Mouse (Mus musculus) kidney, adult 8-10 months (tissue): ENCODE measurements at regions not wholly inside any gene's neighbourhood (a gene's known extent, or its start where the extent isn't known, plus 50 kb on each side); places are given as distances from the start of the nearest gene placed in this dataset.

Experiments
- DNase-seq, 2 experiments: peaks; one replicate each; pipeline ENCODE4 v3.0.0; 2022

- no peak for DNase-seq
Observed at GRCm38 (mm10) chr4:152622022-152622777, 144.5 kb upstream of the Kcnab2 start.

DNA sequence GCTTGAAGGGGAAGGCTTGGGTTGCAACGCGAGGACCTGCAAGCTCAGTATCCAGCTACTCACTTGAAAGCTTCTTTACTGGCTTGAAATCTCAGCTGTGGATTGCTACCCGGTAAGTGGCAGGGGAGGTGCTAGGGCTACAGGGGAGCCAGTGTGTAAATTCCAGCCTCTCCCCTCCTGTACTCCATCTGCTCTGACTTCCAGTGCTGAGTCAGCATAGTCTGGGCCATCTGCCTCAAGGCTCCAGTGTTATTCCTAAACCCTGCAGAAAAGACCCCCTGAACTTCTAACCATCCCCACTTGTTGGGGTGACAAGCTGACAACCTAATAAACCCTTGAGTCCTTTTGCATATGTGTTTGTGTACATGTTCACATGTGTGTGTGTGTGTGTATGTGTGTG lies 140.0 kb upstream of the Kcnab2 start:
- no peak for DNase-seq

GRCm38 (mm10) chr4:152615155-152615554 lies 137.5 kb upstream of the Kcnab2 start:
- DNase-seq, result no peak

DNA sequence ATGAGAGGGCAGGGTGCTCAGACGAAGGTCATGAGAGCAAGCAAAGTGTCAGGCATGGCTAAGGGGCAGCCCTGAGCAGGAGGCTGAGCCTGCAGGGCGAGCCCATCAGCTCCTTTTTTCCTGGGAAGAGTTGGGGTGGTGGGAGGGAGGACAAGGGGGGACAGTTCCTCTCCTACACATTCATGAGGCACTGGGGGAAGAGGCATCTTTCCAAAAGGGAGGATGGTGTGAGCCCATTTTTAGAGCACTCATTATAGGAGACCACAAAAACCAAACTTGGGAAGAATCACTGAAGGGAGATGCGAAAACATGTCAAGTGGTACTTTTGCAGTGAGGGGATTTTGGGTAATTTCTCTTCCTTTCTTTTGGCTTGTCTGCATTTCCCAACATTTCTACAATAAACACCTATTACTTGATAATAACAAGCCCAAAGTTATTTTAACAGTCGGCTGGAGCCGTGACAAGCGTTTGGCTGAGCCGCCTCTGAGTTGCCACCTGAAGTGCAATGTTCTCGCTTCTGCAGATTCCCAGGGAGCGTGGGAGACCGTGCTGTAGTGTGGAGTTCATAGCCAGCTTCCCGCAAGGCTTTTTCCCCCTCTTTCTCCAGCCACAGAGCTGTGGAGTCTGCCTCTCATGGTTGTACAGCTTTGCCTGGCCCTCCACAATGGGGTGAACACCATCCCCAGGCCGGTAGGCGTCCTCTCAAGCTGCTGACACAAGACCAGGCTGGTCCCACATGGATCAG lies 136.9 kb upstream of the Kcnab2 start:
- no peak for DNase-seq
